Mouse (Mus musculus): Measurements from ENCODE around the gene Actn4. TPM values are rescaled to one million over a fixed set of nuclear protein-coding genes. Genes with fewer than 3 reads are reported as not detected.
"Not testable (repeated sequence)": the region's sequence is repeated elsewhere in the genome, so short reads cannot be mapped to it uniquely, and the experiment has no call there.

Gene Actn4
- polyA plus RNA-seq, 1 experiment from 2014 or later, result 402 TPM

DNA sequence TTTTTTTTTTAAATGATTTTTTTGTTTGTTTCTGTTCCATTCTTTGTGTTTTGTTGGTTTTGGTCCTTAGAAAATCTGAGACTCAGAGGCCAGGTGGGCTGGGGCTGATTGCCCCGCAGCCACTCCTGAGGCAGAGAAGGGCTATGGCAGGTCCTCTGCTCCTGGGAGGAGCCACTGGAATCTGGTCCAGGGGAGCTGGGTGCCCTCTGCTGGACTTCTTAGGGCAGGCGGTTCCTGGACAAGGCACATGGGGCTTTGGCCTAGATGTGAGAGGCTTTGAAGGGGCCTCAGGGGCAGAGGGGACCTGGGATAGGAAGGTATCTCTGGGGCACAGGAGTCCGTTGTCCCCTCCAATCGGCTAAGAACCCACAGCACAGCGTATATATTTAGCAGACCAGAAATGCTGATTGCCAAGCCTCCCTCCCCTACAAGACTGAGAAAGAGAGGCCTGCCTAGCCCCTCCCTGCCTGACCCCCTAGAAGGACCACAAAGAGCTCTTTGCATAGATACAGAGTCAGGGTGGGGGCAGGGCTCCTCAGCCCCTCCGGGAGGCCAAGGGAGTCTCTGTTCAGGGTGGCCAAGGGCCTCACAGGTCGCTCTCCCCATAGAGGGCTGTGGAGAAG is 68.4 kb downstream of the Actn4 start:
- H3K27me3 ChIP-seq (replicated peaks; ENCODE audit: control insufficient read depth, insufficient read depth, low read length), result peaks cover 3% of the 10 kb centered on the region; the same call in 1 of the 2 replicates
- peaks cover 43% of the 10 kb centered on the region for H3K36me3 ChIP-seq (ENCODE audit: control insufficient read depth, insufficient read depth, low read length)
- H3K4me3 ChIP-seq (ENCODE audit: low read length), result no peak overlapping the region
- H3K4me2 ChIP-seq (ENCODE audit: low read depth, low read length), result no peak overlapping the region
- 48% methylated on average over 7 of the region's 7 CpGs for WGBS
- peaks cover 5% of the 10 kb centered on the region for H3K4me1 ChIP-seq (ENCODE audit: control insufficient read depth, insufficient read depth, low read length)
- H3K27ac ChIP-seq (ENCODE audit: low read length), result no peak overlapping the region
- H3K9me3 ChIP-seq (ENCODE audit: control insufficient read depth, low read length), result no peaks in the 10 kb centered on the region
- ATAC-seq, result peak; percentile 62
- H3K9ac ChIP-seq (ENCODE audit: low read depth, low read length), result no peak overlapping the region

DNA sequence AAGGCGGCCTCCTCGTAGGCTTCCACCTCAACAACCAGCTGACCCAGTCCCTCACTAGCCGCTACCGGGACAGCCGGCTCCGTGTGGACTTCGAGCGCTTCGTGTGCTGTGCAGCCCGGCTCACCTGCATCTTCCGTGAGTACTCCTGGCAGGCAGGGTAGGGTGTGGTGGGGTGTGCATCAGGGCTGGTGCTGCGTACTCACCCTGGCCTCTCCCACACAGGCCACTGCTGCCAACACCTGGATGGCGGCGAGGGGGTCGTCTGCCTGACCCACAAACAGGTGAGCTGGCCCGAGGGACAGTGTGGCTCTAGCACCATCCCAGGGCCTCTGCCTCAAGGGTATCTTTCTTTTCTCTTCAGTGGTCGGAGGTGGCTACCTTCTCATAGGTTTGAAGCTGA is 69.5 kb downstream of the Actn4 start:
- Histone ChIP-seq H3K27ac (ENCODE audit: low read length) (no peak overlapping the region), H3K9me3 (ENCODE audit: control insufficient read depth, low read length) (no peaks in the 10 kb centered on the region), H3K4me1 (ENCODE audit: control insufficient read depth, insufficient read depth, low read length) (peaks cover 10% of the 10 kb centered on the region), H3K4me2 (ENCODE audit: low read depth, low read length) (no peak overlapping the region), H3K9ac (ENCODE audit: low read depth, low read length) (no peak overlapping the region), H3K27me3 (replicated peaks; ENCODE audit: control insufficient read depth, insufficient read depth, low read length) (peaks cover 10% of the 10 kb centered on the region; the same call in 1 of the 2 replicates), H3K36me3 (ENCODE audit: control insufficient read depth, insufficient read depth, low read length) (peaks cover 33% of the 10 kb centered on the region), H3K4me3 (ENCODE audit: low read length) (no peak overlapping the region)
- WGBS, result 92% methylated on average over 17 of the region's 17 CpGs
- no peak for ATAC-seq

DNA sequence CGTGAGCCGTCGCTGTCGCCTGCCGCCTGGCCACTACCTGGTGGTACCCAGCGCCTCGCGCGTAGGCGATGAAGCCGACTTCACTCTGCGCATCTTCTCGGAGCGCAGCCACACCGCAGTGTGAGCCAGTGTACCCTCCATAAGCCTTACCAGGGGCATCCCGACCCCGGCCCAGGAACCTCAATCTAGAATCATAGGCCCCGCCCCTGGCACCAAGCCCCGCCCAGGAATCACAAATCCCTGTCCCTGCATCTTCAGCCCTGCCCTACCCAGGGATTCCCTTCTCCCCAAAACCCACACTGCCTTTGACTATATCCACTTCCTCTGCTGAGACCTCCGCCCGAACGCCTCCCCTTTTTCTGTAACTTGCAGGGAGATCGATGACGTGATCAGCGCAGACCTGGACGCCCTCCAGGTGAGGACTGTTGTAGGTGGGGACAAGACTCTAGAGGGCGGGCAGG is 73.4 kb downstream of the Actn4 start:
- H3K4me2 ChIP-seq (ENCODE audit: low read depth, low read length), result peak overlapping the region; percentile 71
- WGBS, result 2% methylated on average over 26 of the region's 27 CpGs
- peak overlapping the region; percentile 58 for H3K9ac ChIP-seq (ENCODE audit: low read depth, low read length)
- H3K9me3 ChIP-seq (ENCODE audit: control insufficient read depth, low read length), result no peaks in the 10 kb centered on the region
- H3K4me1 ChIP-seq (ENCODE audit: control insufficient read depth, insufficient read depth, low read length), result peaks cover 10% of the 10 kb centered on the region
- H3K36me3 ChIP-seq (ENCODE audit: control insufficient read depth, insufficient read depth, low read length), result peaks cover 11% of the 10 kb centered on the region
- peaks cover 10% of the 10 kb centered on the region; the same call in 1 of the 2 replicates for H3K27me3 ChIP-seq (replicated peaks; ENCODE audit: control insufficient read depth, insufficient read depth, low read length)
- H3K27ac ChIP-seq (ENCODE audit: low read length), result no peak overlapping the region
- peak overlapping the region; percentile 40 for H3K4me3 ChIP-seq (ENCODE audit: low read length)
- peak; percentile 23; the same call in 1 of the 2 replicates for ATAC-seq

DNA sequence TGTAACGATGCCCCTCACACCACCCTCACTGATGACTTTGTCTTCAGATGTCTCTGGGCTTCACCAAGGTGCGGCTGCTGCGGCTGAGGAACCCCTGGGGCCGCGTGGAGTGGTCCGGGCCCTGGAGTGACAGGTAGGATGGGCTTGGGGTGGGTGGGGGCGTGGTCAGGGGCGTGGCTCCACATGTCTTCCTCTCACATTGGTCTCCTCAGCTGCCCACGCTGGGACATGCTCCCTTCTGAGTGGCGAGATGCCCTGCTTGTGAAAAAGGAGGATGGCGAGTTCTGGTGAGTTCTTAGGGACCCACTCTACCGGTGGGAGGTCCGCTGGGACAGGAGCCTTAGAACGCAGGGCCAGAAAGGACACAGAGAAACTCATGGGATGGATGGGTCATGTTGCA is 75.7 kb downstream of the Actn4 start:
- Histone ChIP-seq H3K4me3 (ENCODE audit: low read length) (no peak overlapping the region), H3K36me3 (ENCODE audit: control insufficient read depth, insufficient read depth, low read length) (0 out of 2 replicates have a peak, but pooled peaks cover 3% of the 10 kb centered on the region), H3K27ac (ENCODE audit: low read length) (no peak overlapping the region), H3K9me3 (ENCODE audit: control insufficient read depth, low read length) (no peaks in the 10 kb centered on the region), H3K27me3 (replicated peaks; ENCODE audit: control insufficient read depth, insufficient read depth, low read length) (peaks cover 10% of the 10 kb centered on the region; the same call in 1 of the 2 replicates), H3K4me1 (ENCODE audit: control insufficient read depth, insufficient read depth, low read length) (peaks cover 10% of the 10 kb centered on the region), H3K4me2 (ENCODE audit: low read depth, low read length) (no peak overlapping the region), H3K9ac (ENCODE audit: low read depth, low read length) (no peak overlapping the region)
- WGBS, result 25% methylated on average over 14 of the region's 14 CpGs
- no peak for ATAC-seq

DNA sequence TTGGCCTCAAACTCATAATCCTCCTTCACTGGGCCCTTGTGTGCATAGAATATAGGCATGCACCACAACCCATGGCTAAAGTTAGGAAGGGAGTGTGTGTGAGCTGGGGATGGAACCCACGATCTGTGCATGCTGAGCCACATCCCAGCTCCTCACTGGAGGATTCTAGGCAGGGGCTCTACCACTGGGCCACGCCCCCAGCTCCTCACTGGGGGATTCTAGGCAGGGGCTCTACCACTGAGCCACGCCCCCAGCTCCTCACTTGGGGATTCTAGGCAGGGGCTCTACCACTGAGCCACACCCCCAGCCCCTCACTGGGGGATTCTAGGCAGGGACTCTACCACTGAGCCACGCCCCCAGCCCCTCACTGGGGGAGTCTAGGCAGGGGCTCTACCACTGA is 78.4 kb downstream of the Actn4 start:
- H3K4me3 ChIP-seq (ENCODE audit: low read length); H3K4me2 ChIP-seq (ENCODE audit: low read depth, low read length); H3K27ac ChIP-seq (ENCODE audit: low read length); H3K27me3 ChIP-seq (replicated peaks; ENCODE audit: control insufficient read depth, insufficient read depth, low read length); H3K9me3 ChIP-seq (ENCODE audit: control insufficient read depth, low read length); H3K9ac ChIP-seq (ENCODE audit: low read depth, low read length); H3K36me3 ChIP-seq (ENCODE audit: control insufficient read depth, insufficient read depth, low read length); ATAC-seq; H3K4me1 ChIP-seq (ENCODE audit: control insufficient read depth, insufficient read depth, low read length): not testable (repeated sequence)
- WGBS, result 86% methylated on average over 3 of the region's 4 CpGs

DNA sequence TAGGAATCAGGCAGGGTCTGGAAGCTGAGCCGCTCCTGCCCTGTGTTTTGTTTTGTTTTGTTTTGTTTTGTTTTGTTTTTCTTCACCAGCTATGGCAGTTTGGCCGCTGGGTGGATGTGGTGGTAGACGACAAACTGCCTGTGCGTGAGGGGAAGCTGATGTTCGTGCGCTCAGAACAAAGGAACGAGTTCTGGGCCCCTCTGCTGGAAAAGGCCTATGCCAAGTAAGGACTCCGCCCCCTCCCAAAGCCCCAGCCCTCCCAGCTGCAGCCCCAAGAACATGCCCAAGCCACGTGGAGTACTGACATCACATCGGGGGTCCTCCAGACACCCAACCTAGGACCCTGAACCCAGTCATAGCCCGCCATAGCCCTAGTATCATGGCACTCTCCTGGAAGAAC is 79.1 kb downstream of the Actn4 start:
- 83% methylated on average over 11 of the region's 11 CpGs for WGBS

DNA sequence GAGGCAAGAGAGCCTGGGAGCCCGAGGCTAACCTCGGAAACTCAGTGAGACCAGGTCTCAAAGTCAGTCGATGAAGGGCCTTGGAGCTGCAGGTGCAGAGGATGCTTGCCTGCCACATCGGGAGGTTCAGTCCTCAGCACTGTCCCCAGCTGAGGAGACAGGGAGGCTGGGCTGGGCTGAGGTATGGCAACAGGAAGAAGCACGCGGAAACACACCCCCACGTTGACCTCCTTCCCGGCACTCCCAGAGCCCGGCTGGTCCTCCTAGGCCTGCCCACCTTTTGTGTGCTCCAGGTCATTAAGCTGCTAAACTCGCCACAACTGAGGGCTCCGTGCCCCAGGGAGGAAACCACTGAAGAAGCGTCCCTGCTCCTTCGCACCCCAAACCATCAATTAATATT is 80.9 kb downstream of the Actn4 start, which contains the start of gene Capn12:
Capn12 (plus strand) TSS at position 224 of the 400 bp plus-strand sequence.
- H3K27me3 ChIP-seq (replicated peaks; ENCODE audit: control insufficient read depth, insufficient read depth, low read length), result no peaks in the 10 kb centered on the region
- no peak within 1 kb of the TSS for H3K4me3 ChIP-seq (ENCODE audit: low read length)
- no peak within 1 kb of the TSS for H3K27ac ChIP-seq (ENCODE audit: low read length)
- no peak for ATAC-seq
- H3K36me3 ChIP-seq (ENCODE audit: control insufficient read depth, insufficient read depth, low read length), result no peaks in the 10 kb centered on the region
- WGBS, result 43% methylated on average over 13 of the region's 13 CpGs
- no peaks in the 10 kb centered on the region for H3K9me3 ChIP-seq (ENCODE audit: control insufficient read depth, low read length)
- 0 out of 2 replicates have a peak, but pooled peaks cover 2% of the 10 kb centered on the region for H3K4me1 ChIP-seq (ENCODE audit: control insufficient read depth, insufficient read depth, low read length)
- no peak within 1 kb of the TSS for H3K4me2 ChIP-seq (ENCODE audit: low read depth, low read length)
- H3K9ac ChIP-seq (ENCODE audit: low read depth, low read length), result no peak within 1 kb of the TSS

More for the DNA sequence above, 79.1 kb downstream of the Actn4 start:
- H3K36me3 ChIP-seq (ENCODE audit: control insufficient read depth, insufficient read depth, low read length), result no peaks in the 10 kb centered on the region
- no peak overlapping the region for H3K9ac ChIP-seq (ENCODE audit: low read depth, low read length)
- peaks cover 2% of the 10 kb centered on the region; the same call in 1 of the 2 replicates for H3K27me3 ChIP-seq (replicated peaks; ENCODE audit: control insufficient read depth, insufficient read depth, low read length)
- ATAC-seq, result no peak
- no peak overlapping the region for H3K27ac ChIP-seq (ENCODE audit: low read length)
- H3K4me3 ChIP-seq (ENCODE audit: low read length), result no peak overlapping the region
- no peak overlapping the region for H3K4me2 ChIP-seq (ENCODE audit: low read depth, low read length)
- H3K9me3 ChIP-seq (ENCODE audit: control insufficient read depth, low read length), result no peaks in the 10 kb centered on the region
- 0 out of 2 replicates have a peak, but pooled peaks cover 2% of the 10 kb centered on the region for H3K4me1 ChIP-seq (ENCODE audit: control insufficient read depth, insufficient read depth, low read length)

DNA sequence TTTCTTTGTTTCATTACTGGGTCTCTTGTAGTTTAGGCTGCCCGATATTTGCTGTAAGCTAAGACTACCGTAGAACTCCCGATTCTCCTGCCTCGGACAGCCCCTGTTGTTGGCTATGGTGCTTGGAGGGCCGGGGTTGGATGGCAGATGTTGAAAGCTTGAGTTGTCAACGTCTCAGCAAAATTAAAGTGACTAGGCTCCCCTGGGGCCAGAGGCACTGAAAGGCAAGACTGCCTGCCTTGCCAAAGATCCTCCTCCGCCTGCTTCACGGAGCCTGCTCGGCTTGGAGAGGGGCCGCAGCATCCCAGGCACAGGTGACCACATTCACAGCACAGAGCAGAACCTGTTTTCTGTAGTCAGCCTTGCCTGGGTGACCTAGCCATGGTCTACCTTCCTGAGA is 81.6 kb downstream of the Actn4 start:
- H3K27ac ChIP-seq (ENCODE audit: low read length), result no peak overlapping the region
- H3K9me3 ChIP-seq (ENCODE audit: control insufficient read depth, low read length), result no peaks in the 10 kb centered on the region
- no peak overlapping the region for H3K4me2 ChIP-seq (ENCODE audit: low read depth, low read length)
- 83% methylated on average over 10 of the region's 10 CpGs for WGBS
- no peaks in the 10 kb centered on the region for H3K27me3 ChIP-seq (replicated peaks; ENCODE audit: control insufficient read depth, insufficient read depth, low read length)
- no peak for ATAC-seq
- no peaks in the 10 kb centered on the region for H3K36me3 ChIP-seq (ENCODE audit: control insufficient read depth, insufficient read depth, low read length)
- H3K4me1 ChIP-seq (ENCODE audit: control insufficient read depth, insufficient read depth, low read length), result 0 out of 2 replicates have a peak, but pooled peaks cover 2% of the 10 kb centered on the region
- H3K4me3 ChIP-seq (ENCODE audit: low read length), result no peak overlapping the region
- H3K9ac ChIP-seq (ENCODE audit: low read depth, low read length), result no peak overlapping the region

DNA sequence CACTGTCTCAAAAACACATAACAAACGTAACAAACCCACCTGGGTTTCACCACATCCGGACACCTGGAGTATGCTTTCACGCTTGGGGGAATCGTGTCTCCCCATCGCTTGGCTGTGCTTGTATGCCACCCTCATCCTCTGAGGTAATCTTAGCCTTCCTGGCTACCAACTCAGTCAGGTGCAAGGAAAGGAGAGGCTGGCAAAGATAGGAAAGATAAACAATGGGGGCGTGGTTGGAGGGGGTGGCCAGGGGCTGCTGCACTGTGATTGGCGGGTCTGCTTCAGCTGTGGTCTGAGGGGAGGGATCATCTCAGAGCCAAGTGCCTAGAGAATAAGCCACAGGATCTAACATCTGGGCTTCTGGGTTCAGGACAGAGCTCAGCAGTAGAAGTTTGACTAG is 82.5 kb downstream of the Actn4 start:
- no peak for ATAC-seq
- no peaks in the 10 kb centered on the region for H3K36me3 ChIP-seq (ENCODE audit: control insufficient read depth, insufficient read depth, low read length)
- no peak overlapping the region for H3K9ac ChIP-seq (ENCODE audit: low read depth, low read length)
- H3K9me3 ChIP-seq (ENCODE audit: control insufficient read depth, low read length), result no peaks in the 10 kb centered on the region
- WGBS, result 78% methylated on average over 7 of the region's 7 CpGs
- no peak overlapping the region for H3K27ac ChIP-seq (ENCODE audit: low read length)
- H3K4me2 ChIP-seq (ENCODE audit: low read depth, low read length), result no peak overlapping the region
- H3K4me1 ChIP-seq (ENCODE audit: control insufficient read depth, insufficient read depth, low read length), result 0 out of 2 replicates have a peak, but pooled peaks cover 2% of the 10 kb centered on the region
- no peak overlapping the region for H3K4me3 ChIP-seq (ENCODE audit: low read length)
- H3K27me3 ChIP-seq (replicated peaks; ENCODE audit: control insufficient read depth, insufficient read depth, low read length), result no peaks in the 10 kb centered on the region
